Mouse (Mus musculus): Measurements from ENCODE around the gene A2m. TPM values are rescaled to one million over a fixed set of nuclear protein-coding genes. Genes with fewer than 3 reads are reported as not detected.

The A2m gene
- polyA plus RNA-seq, 1 experiment from 2014 or later: 2.4 TPM

- H3K27ac ChIP-seq (replicated peaks; ENCODE audit: low read depth, low read length): no peak overlapping the region
- H3K4me3 ChIP-seq (ENCODE audit: low read depth, low read length): no peak overlapping the region
- no peak overlapping the region for H3K4me2 ChIP-seq (ENCODE audit: low read depth, low read length)
- H3K36me3 ChIP-seq (ENCODE audit: control insufficient read depth, insufficient read depth, low read length): no peaks in the 10 kb centered on the region
- H3K27me3 ChIP-seq (replicated peaks; ENCODE audit: control insufficient read depth, insufficient read depth, low read length): no peaks in the 10 kb centered on the region
- H3K9me3 ChIP-seq (ENCODE audit: control insufficient read depth, low read length): no peaks in the 10 kb centered on the region
- H3K4me1 ChIP-seq (ENCODE audit: control insufficient read depth, insufficient read depth, low read length): no peaks in the 10 kb centered on the region
- DNase-seq (ENCODE audit: low spot score) (no peak), ATAC-seq (ENCODE audit: low read depth) (no peak)
- WGBS: 48% methylated on average over 11 of the region's 11 CpGs
- H3K9ac ChIP-seq (ENCODE audit: low read depth, low read length): no peak overlapping the region
These were observed 13.3 kb downstream of the A2m start for GRCm38 (mm10) chr6:121648499-121648898.

Other genes starting within 250 kb of the A2m start
- gene Iqsec3, start 161.7 kb upstream of the A2m start, polyA plus RNA-seq (2014; fragmentation: Nextera tagmentation; extraction: Ambion mirVana): 0.39 and 0.51 TPM in 2 replicates
- gene Gm7298, start 97.6 kb downstream of the A2m start, polyA plus RNA-seq (2014; fragmentation: Nextera tagmentation; extraction: Ambion mirVana): not detected in 2 replicates
- not detected in 2 replicates for gene Mug1, start 203.2 kb downstream of the A2m start, polyA plus RNA-seq (2014; fragmentation: Nextera tagmentation; extraction: Ambion mirVana)

All from embryonic facial prominence, embryonic 14.5 days (tissue).